Mouse (Mus musculus) stomach, embryonic 15.5 days (tissue): ENCODE measurements around the gene Stx3. TPM values are rescaled to one million over a fixed set of nuclear protein-coding genes. Genes with fewer than 3 reads are reported as not detected.
A peak's percentile ranks its signal among the peaks of the same experiment; 100 is the strongest.

Source experiments
- ATAC-seq: fragments of 200-750 bp; cut with Nextera tagmentation; 2 replicates; pipeline ENCODE4 v1.8.0; 2017; ENCODE audit warnings: low read depth, moderate number of reproducible peaks, moderate TSS enrichment; ENCODE audit not compliant: insufficient read depth, low FRiP score
- H3K27ac ChIP-seq: fragments of 300-500 bp; sonication (generic); 2 replicates; pipeline ENCODE4 v1.5.1; 2015; ENCODE audit warnings: mild to moderate bottlenecking, inconsistent platforms
- H3K27me3 ChIP-seq: fragments of 300-500 bp; sonication (generic); replicated peaks from 2 replicates; pipeline ENCODE4 v1.6.1; 2015; ENCODE audit warnings: inconsistent platforms
- H3K36me3 ChIP-seq: fragments of 300-500 bp; sonication (generic); 2 replicates; pipeline ENCODE4 v1.6.1; 2015; ENCODE audit warnings: inconsistent platforms
- H3K4me1 ChIP-seq: fragments of 300-500 bp; sonication (generic); 2 replicates; pipeline ENCODE4 v1.6.1; 2015; ENCODE audit warnings: inconsistent platforms
- H3K4me2 ChIP-seq: fragments of 300-500 bp; sonication (generic); 2 replicates; pipeline ENCODE4 v1.6.1; 2015; ENCODE audit warnings: mild to moderate bottlenecking, inconsistent platforms
- H3K4me3 ChIP-seq: fragments of 300-500 bp; sonication (generic); replicated peaks from 2 replicates; pipeline ENCODE4 v1.5.1; 2015; ENCODE audit warnings: inconsistent platforms
- H3K9ac ChIP-seq: fragments of 300-500 bp; sonication (generic); 2 replicates; pipeline ENCODE4 v1.6.1; 2015; ENCODE audit warnings: inconsistent platforms
- H3K9me3 ChIP-seq: fragments of 300-500 bp; sonication (generic); 2 replicates; pipeline ENCODE4 v1.6.1; 2016; ENCODE audit warnings: inconsistent platforms
- WGBS: fragments of 180-500 bp; shearing (Covaris S2); methylation state at CpG from one replicate; pipeline ENCODE4 v1.1.7; 2015; 5-methylcytosine and 5-hydroxymethylcytosine counted together
- polyA plus RNA-seq: library from polyadenylated mRNA; unstranded; fragments of >200 nt; fragmentation: Nextera tagmentation; extraction: Ambion mirVana; gene quantifications from 2 replicates; pipeline ENCODE4 v1.2.1, GENCODE M21; 2015

Stx3 gene
- polyA plus RNA-seq, 1 experiment from 2014 or later: 20.6 TPM

- peaks cover 3% of the 10 kb centered on the region; the same call in 1 of the 2 replicates for H3K4me1 ChIP-seq
- no peak for ATAC-seq
- WGBS: 66% methylated on average over 2 of the region's 2 CpGs
- no peak overlapping the region for H3K4me2 ChIP-seq
- no peak overlapping the region for H3K4me3 ChIP-seq
- no peaks in the 10 kb centered on the region for H3K27me3 ChIP-seq
- no peak overlapping the region for H3K9ac ChIP-seq
- H3K27ac ChIP-seq: no peak overlapping the region
- no peaks in the 10 kb centered on the region for H3K36me3 ChIP-seq
- no peaks in the 10 kb centered on the region for H3K9me3 ChIP-seq
These were observed 12.0 kb downstream of the Stx3 start for GRCm38 (mm10) chr19:11807251-11807650.

DNA sequence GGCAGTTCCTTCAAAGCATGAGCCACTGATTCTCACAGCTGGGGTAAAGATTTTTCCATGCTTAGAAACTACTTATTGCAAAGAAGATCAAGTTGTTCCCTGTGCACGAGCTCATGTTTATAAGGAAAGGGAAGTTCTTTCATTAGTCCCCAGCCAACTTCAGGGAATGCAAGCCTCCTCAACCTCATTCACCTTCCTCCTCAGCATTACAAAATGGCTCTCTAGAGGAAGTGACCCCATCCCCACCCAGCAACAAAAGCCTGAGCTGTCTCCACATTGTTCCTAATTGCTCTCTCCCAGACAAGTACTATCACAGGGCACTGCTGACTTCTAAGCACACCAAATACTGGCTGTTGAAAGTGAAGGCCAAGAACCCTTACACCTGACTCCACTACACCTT is 14.8 kb downstream of the Stx3 start:
- Histone ChIP-seq H3K4me2 (no peak overlapping the region), H3K27me3 (no peaks in the 10 kb centered on the region), H3K9ac (no peak overlapping the region), H3K4me1 (no peaks in the 10 kb centered on the region), H3K27ac (no peak overlapping the region), H3K9me3 (no peaks in the 10 kb centered on the region), H3K4me3 (no peak overlapping the region), H3K36me3 (no peaks in the 10 kb centered on the region)
- 46% methylated on average over 1 of the region's 1 CpGs for WGBS
- ATAC-seq: no peak

DNA sequence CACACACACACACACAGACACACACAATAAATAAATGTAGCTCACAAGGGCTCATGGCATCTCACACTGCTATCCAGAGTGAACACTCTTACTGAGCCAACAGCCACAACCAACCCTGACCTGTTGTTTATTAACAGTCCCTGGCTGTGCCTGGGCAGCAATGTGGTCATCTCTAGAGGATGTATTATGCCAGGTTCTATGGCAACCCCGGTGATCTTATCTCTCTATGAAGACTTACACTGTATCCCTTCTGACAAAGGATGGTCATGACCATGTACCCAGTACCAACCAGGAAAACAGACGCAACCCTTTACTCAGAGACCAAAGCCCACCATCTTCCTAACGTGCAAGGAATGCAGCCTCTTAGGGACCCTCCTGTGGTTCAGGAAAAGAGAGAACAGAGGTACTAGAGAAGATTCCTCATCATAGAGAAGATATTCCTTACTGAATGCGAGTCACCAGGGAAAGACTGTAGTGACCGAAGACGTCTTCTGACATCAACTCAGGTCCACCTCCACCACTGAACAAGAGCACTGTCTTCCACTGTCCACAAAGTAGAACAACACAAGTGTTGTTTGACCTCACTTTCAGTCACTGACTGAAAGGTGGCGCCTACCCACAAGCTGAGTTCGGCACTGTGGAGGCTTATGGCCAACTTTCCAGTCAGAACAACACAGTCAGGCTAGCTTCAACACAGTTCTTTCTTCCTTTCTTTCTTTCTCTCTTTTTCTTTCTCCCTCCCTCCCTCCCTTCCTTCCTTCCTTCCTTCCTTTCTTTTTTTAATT is 18.5 kb downstream of the Stx3 start:
- no peak for ATAC-seq

DNA sequence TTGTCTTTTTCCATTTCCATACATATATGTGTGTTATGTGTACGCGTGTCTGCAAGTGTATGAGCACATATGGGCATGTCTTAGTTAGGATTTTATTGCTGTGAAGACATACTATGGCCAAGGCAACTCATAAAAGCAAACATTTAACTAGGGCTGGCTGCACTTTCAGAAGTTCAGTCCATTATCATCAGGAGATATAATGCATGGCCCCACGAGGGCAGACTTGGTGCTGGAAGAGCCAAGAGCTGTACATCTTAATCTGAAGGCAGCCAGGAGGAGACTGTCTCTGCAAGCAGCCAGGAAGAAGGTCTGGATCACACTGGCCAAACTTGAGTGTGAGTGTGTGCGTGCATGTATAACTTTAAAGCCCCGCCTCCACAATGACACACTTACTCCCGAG is 24.8 kb downstream of the Stx3 start:
- H3K9me3 ChIP-seq: no peaks in the 10 kb centered on the region
- WGBS: 80% methylated on average over 6 of the region's 6 CpGs
- no peaks in the 10 kb centered on the region for H3K36me3 ChIP-seq
- H3K27ac ChIP-seq: no peak overlapping the region
- H3K27me3 ChIP-seq: no peaks in the 10 kb centered on the region
- no peak for ATAC-seq
- H3K4me1 ChIP-seq: no peaks in the 10 kb centered on the region
- H3K9ac ChIP-seq: no peak overlapping the region
- no peak overlapping the region for H3K4me2 ChIP-seq
- no peak overlapping the region for H3K4me3 ChIP-seq

More for the DNA sequence above, 18.5 kb downstream of the Stx3 start:
- H3K36me3 ChIP-seq: no peaks in the 10 kb centered on the region
- no peak overlapping the region for H3K27ac ChIP-seq
- 72% methylated on average over 8 of the region's 8 CpGs for WGBS
- H3K9me3 ChIP-seq: no peaks in the 10 kb centered on the region
- H3K9ac ChIP-seq: no peak overlapping the region
- H3K27me3 ChIP-seq: no peaks in the 10 kb centered on the region
- H3K4me2 ChIP-seq: no peak overlapping the region
- H3K4me1 ChIP-seq: no peaks in the 10 kb centered on the region
- H3K4me3 ChIP-seq: no peak overlapping the region

DNA sequence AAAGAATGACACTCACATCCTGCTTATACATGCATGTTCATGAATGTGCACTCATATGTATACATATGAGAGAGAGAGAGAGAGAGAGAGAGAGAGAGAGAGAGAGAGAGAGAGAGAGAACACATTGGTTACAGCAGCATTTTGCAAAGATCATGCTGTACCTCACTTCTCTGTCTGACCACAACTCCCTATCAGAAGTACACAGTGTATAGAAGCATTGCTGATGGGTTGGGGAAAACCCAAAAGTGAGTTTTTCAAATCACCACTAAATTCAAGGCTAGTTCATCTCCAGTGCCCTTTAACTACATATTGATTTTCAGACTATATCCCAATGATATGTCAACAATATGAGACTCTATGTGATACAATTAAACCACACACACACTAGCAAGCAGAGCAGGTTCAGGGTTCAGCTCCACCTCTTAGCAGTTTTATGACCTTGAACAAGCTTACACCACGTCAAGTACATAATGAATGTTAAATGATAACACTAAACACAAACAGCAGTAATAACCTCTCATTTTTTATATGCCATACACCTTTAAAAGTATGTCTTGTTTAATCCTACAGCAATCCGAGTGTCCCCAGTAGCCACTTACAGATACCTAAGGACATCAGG is 25.4 kb downstream of the Stx3 start:
- Histone ChIP-seq H3K36me3 (no peaks in the 10 kb centered on the region), H3K4me1 (no peaks in the 10 kb centered on the region), H3K27ac (no peak overlapping the region), H3K9ac (no peak overlapping the region), H3K4me2 (no peak overlapping the region), H3K9me3 (no peaks in the 10 kb centered on the region), H3K4me3 (no peak overlapping the region), H3K27me3 (no peaks in the 10 kb centered on the region)
- no peak for ATAC-seq
- WGBS: 65% methylated on average over 2 of the region's 2 CpGs

GRCm38 (mm10) chr19:11791825-11792224 is 27.4 kb downstream of the Stx3 start:
- H3K9ac ChIP-seq: no peak overlapping the region
- no peaks in the 10 kb centered on the region for H3K4me1 ChIP-seq
- no peak overlapping the region for H3K27ac ChIP-seq
- no peak overlapping the region for H3K4me3 ChIP-seq
- no peaks in the 10 kb centered on the region for H3K9me3 ChIP-seq
- 76% methylated on average over 5 of the region's 5 CpGs for WGBS
- no peaks in the 10 kb centered on the region for H3K27me3 ChIP-seq
- H3K4me2 ChIP-seq: no peak overlapping the region
- H3K36me3 ChIP-seq: no peaks in the 10 kb centered on the region
- no peak for ATAC-seq

GRCm38 (mm10) chr19:11788876-11789275 is 30.3 kb downstream of the Stx3 start:
- no peaks in the 10 kb centered on the region for H3K9me3 ChIP-seq
- no peak for ATAC-seq
- no peak overlapping the region for H3K4me3 ChIP-seq
- H3K27ac ChIP-seq: no peak overlapping the region
- WGBS: 67% methylated on average over 6 of the region's 6 CpGs
- no peaks in the 10 kb centered on the region for H3K36me3 ChIP-seq
- H3K27me3 ChIP-seq: no peaks in the 10 kb centered on the region
- no peaks in the 10 kb centered on the region for H3K4me1 ChIP-seq
- H3K9ac ChIP-seq: no peak overlapping the region
- H3K4me2 ChIP-seq: no peak overlapping the region

GRCm38 (mm10) chr19:11787826-11788225 is 31.4 kb downstream of the Stx3 start:
- no peak for ATAC-seq
- Histone ChIP-seq H3K4me1 (no peaks in the 10 kb centered on the region), H3K36me3 (0 out of 2 replicates have a peak, but pooled peaks cover 3% of the 10 kb centered on the region), H3K27ac (no peak overlapping the region), H3K9me3 (no peaks in the 10 kb centered on the region), H3K27me3 (no peaks in the 10 kb centered on the region), H3K9ac (no peak overlapping the region), H3K4me2 (no peak overlapping the region), H3K4me3 (no peak overlapping the region)
- 94% methylated on average over 6 of the region's 6 CpGs for WGBS

GRCm38 (mm10) chr19:11785409-11786154 is 33.6 kb downstream of the Stx3 start:
- Histone ChIP-seq H3K9ac (no peak overlapping the region), H3K4me1 (no peaks in the 10 kb centered on the region), H3K27me3 (no peaks in the 10 kb centered on the region), H3K4me3 (no peak overlapping the region), H3K9me3 (no peaks in the 10 kb centered on the region), H3K36me3 (0 out of 2 replicates have a peak, but pooled peaks cover 3% of the 10 kb centered on the region), H3K27ac (no peak overlapping the region), H3K4me2 (no peak overlapping the region)
- ATAC-seq: no peak
- 91% methylated on average over 14 of the region's 14 CpGs for WGBS

DNA sequence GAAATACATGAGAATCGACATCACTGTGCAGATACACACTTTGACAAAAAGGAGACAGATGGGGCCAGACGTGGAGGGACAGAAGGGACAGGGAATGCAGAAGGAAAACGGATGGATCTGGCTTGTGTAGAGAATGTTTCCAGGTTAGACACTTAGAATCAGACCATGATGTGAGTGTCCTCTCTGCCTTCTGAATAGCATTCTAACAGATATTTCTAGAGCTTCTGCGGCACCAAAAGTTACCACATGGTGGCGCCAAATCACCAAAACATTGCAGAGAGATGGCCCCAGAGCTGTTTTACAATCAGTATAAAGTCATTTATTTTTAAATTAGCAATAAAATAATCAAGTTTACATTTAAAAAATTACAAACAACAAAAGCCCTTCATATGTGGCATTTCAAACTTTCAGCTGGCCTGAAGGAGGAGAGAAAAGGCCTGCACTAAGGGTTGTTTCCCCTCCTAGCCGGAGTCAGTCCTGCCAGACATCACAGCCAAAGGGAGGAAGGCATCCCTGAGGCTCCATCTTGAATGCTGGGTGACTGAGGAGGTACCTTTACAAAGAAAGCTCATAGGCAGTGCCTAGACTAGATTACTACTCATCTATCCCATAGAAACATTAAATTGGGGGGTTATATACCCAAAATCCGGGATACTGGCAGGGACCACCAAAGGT is 41.9 kb downstream of the Stx3 start:
- no peak overlapping the region for H3K9ac ChIP-seq
- ATAC-seq: no peak

GRCm38 (mm10) chr19:11770205-11770892 is 48.9 kb downstream of the Stx3 start, which contains the start of gene Mrpl16:
Gene Mrpl16, plus strand, starts transcription at chr19:11770391.
- H3K4me1 ChIP-seq: no peaks in the 10 kb centered on the region; the same call in 1 of the 2 replicates
- WGBS: under 1% methylated on average over 30 of the region's 30 CpGs

More for the DNA sequence above, 41.9 kb downstream of the Stx3 start:
- 61% methylated on average over 7 of the region's 7 CpGs for whole genome bisulfite sequencing
- Histone ChIP-seq H3K4me1 (no peaks in the 10 kb centered on the region), H3K27ac (no peak overlapping the region), H3K27me3 (no peaks in the 10 kb centered on the region), H3K4me3 (no peak overlapping the region), H3K4me2 (no peak overlapping the region), H3K36me3 (peaks cover 13% of the 10 kb centered on the region; the same call in 1 of the 2 replicates), H3K9me3 (no peaks in the 10 kb centered on the region)

More at GRCm38 (mm10) chr19:11770205-11770892, 48.9 kb downstream of the Stx3 start, which contains the start of gene Mrpl16:
- H3K9ac ChIP-seq: peak within 1 kb of the TSS; percentile 49
- peak; percentile 92 for ATAC-seq
- peak within 1 kb of the TSS; percentile 64 for H3K4me3 ChIP-seq
- H3K36me3 ChIP-seq: peaks cover 10% of the 10 kb centered on the region; the same call in 1 of the 2 replicates
- H3K9me3 ChIP-seq: no peaks in the 10 kb centered on the region
- peak within 1 kb of the TSS; percentile 73; the same call in 1 of the 2 replicates for H3K27ac ChIP-seq
- peak within 1 kb of the TSS; percentile 76 for H3K4me2 ChIP-seq
- no peaks in the 10 kb centered on the region for H3K27me3 ChIP-seq
